Mouse (Mus musculus) forebrain, embryonic 16.5 days (tissue): ENCODE results near the gene Trat1. TPM values are rescaled to one million over a fixed set of nuclear protein-coding genes. Genes with fewer than 3 reads are reported as not detected.

Experiments used
- ATAC-seq: fragments of 200-750 bp; cut with Nextera tagmentation; 2 replicates; pipeline ENCODE4 v1.8.0; 2017; ENCODE audit warnings: mild to moderate bottlenecking, moderate library complexity
- H3K27ac ChIP-seq: fragments of 300-500 bp; sonication (generic); 2 replicates; pipeline ENCODE4 v1.5.1; 2014; ENCODE audit warnings: low read length, control low read depth
- H3K27me3 ChIP-seq: fragments of 300-500 bp; sonication (generic); replicated peaks from 2 replicates; pipeline ENCODE4 v1.6.1; 2014; ENCODE audit warnings: low read length; ENCODE audit not compliant: control insufficient read depth, insufficient read depth
- H3K36me3 ChIP-seq: fragments of 300-500 bp; sonication (generic); 2 replicates; pipeline ENCODE4 v1.6.1; 2014; ENCODE audit not compliant: control insufficient read depth, insufficient read depth
- H3K4me1 ChIP-seq: fragments of 300-500 bp; sonication (generic); replicated peaks from 2 replicates; pipeline ENCODE4 v1.6.1; 2014; ENCODE audit warnings: low read length; ENCODE audit not compliant: control insufficient read depth, insufficient read depth
- H3K4me2 ChIP-seq: fragments of 300-500 bp; sonication (generic); 2 replicates; pipeline ENCODE4 v1.6.1; 2014; ENCODE audit warnings: mild to moderate bottlenecking, low read length, control low read depth
- H3K4me3 ChIP-seq: fragments of 300-500 bp; sonication (generic); replicated peaks from 2 replicates; pipeline ENCODE4 v1.5.1; 2014; ENCODE audit warnings: mild to moderate bottlenecking, low read length, control low read depth
- H3K9ac ChIP-seq: fragments of 300-500 bp; sonication (generic); replicated peaks from 2 replicates; pipeline ENCODE4 v1.6.1; 2014; ENCODE audit warnings: low read depth, low read length, control low read depth
- H3K9me3 ChIP-seq: fragments of 300-500 bp; sonication (generic); 2 replicates; pipeline ENCODE4 v1.6.1; 2016; ENCODE audit warnings: low read length; ENCODE audit not compliant: control insufficient read depth
- WGBS: fragments of 180-500 bp; shearing (Covaris S2); extraction: QIAGEN DNeasy Blood & Tissue Kit; methylation state at CpG from one replicate; pipeline ENCODE4 v1.1.7; 2014; 5-methylcytosine and 5-hydroxymethylcytosine counted together
- polyA plus RNA-seq: library from polyadenylated mRNA; unstranded; fragments of >200 nt; fragmentation: Nextera tagmentation; extraction: Ambion mirVana; gene quantifications from 2 replicates; pipeline ENCODE4 v1.2.1, GENCODE M21; 2015

The Trat1 gene
- polyA plus RNA-seq, 1 experiment from 2014 or later, result not detected

- no peak for ATAC-seq
- Histone ChIP-seq H3K27ac (no peak overlapping the region), H3K27me3 (no peaks in the 10 kb centered on the region), H3K4me1 (no peaks in the 10 kb centered on the region), H3K9ac (no peak overlapping the region), H3K9me3 (no peaks in the 10 kb centered on the region), H3K4me3 (no peak overlapping the region), H3K36me3 (no peaks in the 10 kb centered on the region), H3K4me2 (no peak overlapping the region)
- 82% methylated on average over 4 of the region's 4 CpGs for WGBS
These were observed 16.9 kb upstream of the Trat1 start for GRCm38 (mm10) chr16:48788704-48789185.

DNA sequence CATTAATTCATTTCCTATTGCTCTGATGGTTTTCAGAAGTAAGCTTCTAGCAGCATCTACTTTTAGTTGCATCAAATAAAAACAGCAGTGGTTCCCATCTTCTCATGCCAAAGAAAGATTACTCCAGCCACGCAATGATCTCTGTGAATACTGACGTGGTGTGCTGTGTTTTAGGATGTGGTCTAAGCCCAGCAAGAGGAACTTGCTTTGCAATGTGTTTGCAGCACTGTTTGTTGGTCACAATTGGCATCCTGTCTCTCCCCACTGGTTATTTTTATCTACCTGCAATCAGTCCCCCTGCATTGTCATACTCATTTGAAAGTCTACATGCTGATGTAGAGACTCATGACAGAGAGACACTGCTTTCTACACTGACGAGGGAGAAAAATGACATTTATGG, 14.4 kb upstream of the Trat1 start:
- Histone ChIP-seq H3K9ac (no peak overlapping the region), H3K27me3 (no peaks in the 10 kb centered on the region), H3K27ac (no peak overlapping the region), H3K4me3 (no peak overlapping the region), H3K4me1 (no peaks in the 10 kb centered on the region), H3K36me3 (no peaks in the 10 kb centered on the region), H3K9me3 (no peaks in the 10 kb centered on the region), H3K4me2 (no peak overlapping the region)
- 81% methylated on average over 3 of the region's 3 CpGs for WGBS
- no peak for ATAC-seq

DNA sequence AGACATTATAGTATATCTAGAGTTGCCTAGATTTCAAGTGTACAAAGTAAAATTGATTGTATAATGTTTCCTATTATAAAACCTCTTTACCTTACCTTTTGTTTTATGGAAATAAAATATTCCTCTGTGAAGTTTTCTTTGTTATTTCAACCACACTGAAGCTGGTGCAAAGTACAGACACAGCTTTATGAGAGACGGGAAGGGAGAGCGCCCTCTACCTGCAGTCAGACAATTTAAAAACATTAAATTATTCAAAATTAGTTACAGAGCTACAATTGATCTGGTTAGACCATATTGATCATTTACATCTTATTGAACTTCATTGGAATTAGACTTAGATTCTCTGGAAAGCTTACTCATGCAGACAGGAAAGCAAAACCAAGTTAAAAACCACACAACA, 5.4 kb upstream of the Trat1 start:
- Histone ChIP-seq H3K27me3 (no peaks in the 10 kb centered on the region), H3K4me3 (no peak overlapping the region), H3K4me2 (no peak overlapping the region), H3K4me1 (no peaks in the 10 kb centered on the region), H3K27ac (no peak overlapping the region), H3K36me3 (no peaks in the 10 kb centered on the region), H3K9me3 (no peaks in the 10 kb centered on the region), H3K9ac (no peak overlapping the region)
- WGBS, result 72% methylated on average over 2 of the region's 2 CpGs
- ATAC-seq, result no peak

GRCm38 (mm10) chr16:48769183-48769582, 2.6 kb downstream of the Trat1 start:
- H3K36me3 ChIP-seq, result no peaks in the 10 kb centered on the region
- WGBS, result 87% methylated on average over 3 of the region's 3 CpGs
- H3K27me3 ChIP-seq, result no peaks in the 10 kb centered on the region
- no peak overlapping the region for H3K27ac ChIP-seq
- H3K9ac ChIP-seq, result no peak overlapping the region
- H3K4me1 ChIP-seq, result no peaks in the 10 kb centered on the region
- no peak overlapping the region for H3K4me3 ChIP-seq
- no peak overlapping the region for H3K4me2 ChIP-seq
- ATAC-seq, result no peak
- H3K9me3 ChIP-seq, result no peaks in the 10 kb centered on the region

GRCm38 (mm10) chr16:48760643-48761481, 11.0 kb downstream of the Trat1 start:
- Histone ChIP-seq H3K9ac (no peak overlapping the region), H3K4me3 (no peak overlapping the region), H3K27ac (no peak overlapping the region), H3K9me3 (no peaks in the 10 kb centered on the region), H3K4me1 (no peaks in the 10 kb centered on the region), H3K36me3 (no peaks in the 10 kb centered on the region), H3K4me2 (no peak overlapping the region), H3K27me3 (no peaks in the 10 kb centered on the region)
- ATAC-seq, result peak; percentile 59
- WGBS, result 52% methylated on average over 17 of the region's 17 CpGs

DNA sequence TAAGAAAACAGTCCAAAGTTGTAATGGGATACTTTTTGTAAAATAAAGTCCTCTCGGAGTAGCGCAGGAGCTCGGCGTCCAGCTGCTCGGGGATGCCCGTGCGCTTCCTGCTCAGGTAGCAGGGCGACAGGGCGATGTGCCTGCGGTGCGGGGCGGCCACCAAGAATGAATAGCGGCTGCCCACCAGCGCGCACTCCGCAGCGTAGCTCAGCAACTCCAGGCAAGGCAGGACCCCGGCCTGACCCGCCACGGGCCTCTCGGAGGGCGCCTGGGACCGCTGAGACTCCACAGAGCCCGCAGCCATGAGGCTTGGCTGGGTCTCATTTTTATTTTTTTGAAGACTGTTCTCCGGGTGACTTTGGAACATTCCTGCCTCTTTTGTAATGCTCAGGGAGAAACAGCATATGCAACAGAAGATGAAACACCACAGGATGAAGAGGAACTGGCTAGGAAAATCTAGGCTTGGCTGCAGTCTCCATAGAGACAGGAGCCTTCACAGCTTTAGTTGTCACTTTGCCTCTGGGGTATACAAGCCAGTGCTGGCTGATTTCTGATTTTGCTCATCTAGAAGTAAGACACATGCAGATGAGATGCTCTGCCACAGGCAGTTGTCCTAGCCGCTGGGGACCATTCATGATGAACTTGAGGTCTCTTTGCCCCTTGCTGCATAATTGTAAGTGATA, 21.5 kb downstream of the Trat1 start:
- no peak overlapping the region for H3K27ac ChIP-seq
- peak; percentile 58; the same call in 1 of the 2 replicates for ATAC-seq
- no peak overlapping the region for H3K9ac ChIP-seq
- 0 out of 2 replicates have a peak overlapping the region, but pooled peaks have one; percentile 9 for H3K4me3 ChIP-seq
- no peaks in the 10 kb centered on the region for H3K9me3 ChIP-seq
- WGBS, result 18% methylated on average over 26 of the region's 26 CpGs
- H3K4me1 ChIP-seq, result peaks cover 5% of the 10 kb centered on the region; the same call in 1 of the 2 replicates
- H3K27me3 ChIP-seq, result no peaks in the 10 kb centered on the region
- peak overlapping the region; percentile 39 for H3K4me2 ChIP-seq
- H3K36me3 ChIP-seq, result no peaks in the 10 kb centered on the region

GRCm38 (mm10) chr16:48745418-48745817, 26.4 kb downstream of the Trat1 start:
- no peak for ATAC-seq
- WGBS, result 86% methylated on average over 2 of the region's 2 CpGs
- Histone ChIP-seq H3K4me3 (no peak overlapping the region), H3K36me3 (no peaks in the 10 kb centered on the region), H3K4me1 (peaks cover 3% of the 10 kb centered on the region; the same call in 1 of the 2 replicates), H3K9me3 (no peaks in the 10 kb centered on the region), H3K27ac (no peak overlapping the region), H3K9ac (no peak overlapping the region), H3K4me2 (no peak overlapping the region), H3K27me3 (no peaks in the 10 kb centered on the region)

GRCm38 (mm10) chr16:48745011-48745410, 26.8 kb downstream of the Trat1 start:
- H3K9me3 ChIP-seq, result no peaks in the 10 kb centered on the region
- 84% methylated on average over 2 of the region's 2 CpGs for WGBS
- no peak overlapping the region for H3K9ac ChIP-seq
- no peaks in the 10 kb centered on the region for H3K4me1 ChIP-seq
- no peak overlapping the region for H3K4me2 ChIP-seq
- H3K27me3 ChIP-seq, result no peaks in the 10 kb centered on the region
- ATAC-seq, result no peak
- H3K36me3 ChIP-seq, result no peaks in the 10 kb centered on the region
- H3K27ac ChIP-seq, result no peak overlapping the region
- no peak overlapping the region for H3K4me3 ChIP-seq

GRCm38 (mm10) chr16:48741549-48741948, 30.3 kb downstream of the Trat1 start:
- ATAC-seq, result no peak
- H3K27ac ChIP-seq, result no peak overlapping the region
- whole genome bisulfite sequencing, result 83% methylated on average over 3 of the region's 3 CpGs

More at GRCm38 (mm10) chr16:48741549-48741948, 30.3 kb downstream of the Trat1 start:
- no peak overlapping the region for H3K9ac ChIP-seq
- H3K36me3 ChIP-seq, result no peaks in the 10 kb centered on the region
- no peaks in the 10 kb centered on the region for H3K4me1 ChIP-seq
- no peaks in the 10 kb centered on the region for H3K27me3 ChIP-seq
- no peak overlapping the region for H3K4me2 ChIP-seq
- H3K4me3 ChIP-seq, result no peak overlapping the region
- H3K9me3 ChIP-seq, result no peaks in the 10 kb centered on the region
